8 mouse cellular contexts compared by ENCODE assay signal in genomic region chr11:3162236-3162897, GRCm38 (mm10). TPM values are rescaled to one million over a fixed set of nuclear protein-coding genes. Genes with fewer than 3 reads are reported as not detected.
DNase-seq lines count a peak whose midpoint lies in the region; ATAC-seq and TF ChIP-seq lines count a peak whose summit lies in the region.
"Not testable (repeated sequence)": the region's sequence is repeated elsewhere in the genome, so short reads cannot be mapped to it uniquely, and the experiment has no call there.

No protein-coding gene starts in this region.

- not testable (repeated sequence) for H3K36me3 ChIP-seq in forebrain, embryonic 14.5 days (ENCODE audit: control insufficient read depth, insufficient read depth, low read length); heart, embryonic 13.5 days; kidney, adult 2 months (ENCODE audit: control insufficient read depth, insufficient read depth, low read length); limb, embryonic 11.5 days (ENCODE audit: control insufficient read depth, insufficient read depth, low read length)

- TF ChIP-seq POLR2A in kidney, adult 2 months (IDR thresholded peaks at IDR 0.05; ENCODE audit: low read depth, low read length): not testable (repeated sequence)

- H3K4me1 ChIP-seq in forebrain, embryonic 14.5 days (ENCODE audit: control insufficient read depth, insufficient read depth, low read length); heart, embryonic 13.5 days; kidney, adult 2 months (ENCODE audit: control insufficient read depth, insufficient read depth, low read length); limb, embryonic 11.5 days (ENCODE audit: control insufficient read depth, insufficient read depth, low read length): not testable (repeated sequence)

- 63% methylated on average over 5 of the region's 5 CpGs for WGBS in forebrain, embryonic 14.5 days
- 66% methylated on average over 5 of the region's 5 CpGs for WGBS in heart, embryonic 13.5 days
- 67% methylated on average over 5 of the region's 5 CpGs for WGBS in kidney, adult 2 months
- 65% methylated on average over 5 of the region's 5 CpGs for WGBS in limb, embryonic 11.5 days

- H3K27me3 ChIP-seq in forebrain, embryonic 14.5 days (replicated peaks; ENCODE audit: control insufficient read depth, insufficient read depth, low read length); heart, embryonic 13.5 days (replicated peaks); kidney, adult 2 months (replicated peaks; ENCODE audit: control insufficient read depth, insufficient read depth, low read length); limb, embryonic 11.5 days (ENCODE audit: control insufficient read depth, insufficient read depth, low read length): not testable (repeated sequence)

- H3K9me3 ChIP-seq in forebrain, embryonic 14.5 days (replicated peaks; ENCODE audit: control insufficient read depth, low read length); limb, embryonic 11.5 days (ENCODE audit: control insufficient read depth, low read length): not testable (repeated sequence)
- peaks cover 23% of the 10 kb centered on the region for H3K9me3 ChIP-seq in heart, embryonic 13.5 days

- not testable (repeated sequence) for H3K4me2 ChIP-seq in forebrain, embryonic 14.5 days (ENCODE audit: low read length); heart, embryonic 13.5 days; limb, embryonic 11.5 days (ENCODE audit: low read depth, severe bottlenecking)

- H3K27ac ChIP-seq in forebrain, embryonic 14.5 days (ENCODE audit: low read depth, low read length); heart, embryonic 13.5 days (replicated peaks); kidney, adult 2 months (ENCODE audit: insufficient read depth, low read depth, low read length); limb, embryonic 11.5 days (replicated peaks; ENCODE audit: low read depth, low read length): not testable (repeated sequence)

- not testable (repeated sequence) for H3K4me3 ChIP-seq in forebrain, embryonic 14.5 days (ENCODE audit: low read depth, low read length); heart, embryonic 13.5 days; kidney, adult 2 months (ENCODE audit: insufficient read depth, low read depth, low read length); limb, embryonic 11.5 days (ENCODE audit: low read depth, low read length)

- not testable (repeated sequence) for TF ChIP-seq CTCF in kidney, adult 2 months (conservative IDR thresholded peaks at IDR 0.05; ENCODE audit: insufficient read depth, insufficient read length, low read depth, low read length)

- 0 out of 2 replicates have a peak, but pooled peaks have one; percentile 22 for ATAC-seq in forebrain, embryonic 14.5 days
- ATAC-seq in heart, embryonic 13.5 days (ENCODE audit: extremely low read depth, insufficient number of reproducible peaks, low FRiP score, low TSS enrichment): peak; percentile 15; the same call in 1 of the 2 replicates
- peak; percentile 20; the same call in 1 of the 2 replicates for ATAC-seq in limb, embryonic 11.5 days (ENCODE audit: insufficient number of reproducible peaks, low FRiP score, low TSS enrichment, low read depth)
- ATAC-seq in megakaryocyte-erythroid progenitor cell, adult 5-6 weeks (replicated peaks; ENCODE audit: low FRiP score, low TSS enrichment, poor library complexity, severe bottlenecking): peak; percentile 6; the same call in 1 of the 2 replicates

- DNase-seq in adrenal gland, postnatal 4 days (ENCODE audit: low spot score in 2 of 2): peak; percentile 81 to 86
- DNase-seq in forebrain, embryonic 14.5 days (ENCODE audit: low spot score): not testable (repeated sequence)
- peak; percentile 93 for DNase-seq in kidney, adult 2 months
- DNase-seq in limb, embryonic 11.5 days (ENCODE audit: low spot score): peak; percentile 26
- DNase-seq in right cerebral cortex, postnatal 4 days: peak; percentile 25
- peak; percentile 81 for DNase-seq in urinary bladder, postnatal 25 days (ENCODE audit: low spot score)

- not testable (repeated sequence) for H3K9ac ChIP-seq in forebrain, embryonic 14.5 days (ENCODE audit: low read length); heart, embryonic 13.5 days; limb, embryonic 11.5 days (ENCODE audit: low read length)

RNA-seq across cellular contexts. Expression of gene Sfi1, which starts 30.9 kb away (rescaled TPM):
- total RNA-seq in adrenal gland, postnatal 4 days (2021): 100 to 1,000 TPM in 1 of 2 experiments, 10 to 100 TPM in 1; 95.0 to 117 TPM
- polyA plus RNA-seq in forebrain, embryonic 14.5 days (2014; fragmentation: Nextera tagmentation; extraction: Ambion mirVana): 6.4 and 9.0 TPM in 2 replicates
- polyA plus RNA-seq in heart, embryonic 13.5 days (2015; fragmentation: Nextera tagmentation; extraction: Ambion mirVana): 7.3 and 10.1 TPM in 2 replicates
- polyA plus RNA-seq in kidney, adult 2 months (2012; rRNA removed): 17.3 and 19.4 TPM in 2 replicates
- 9.3 and 9.9 TPM in 2 replicates for polyA plus RNA-seq in limb, embryonic 11.5 days (2014; fragmentation: Nextera tagmentation; extraction: Ambion mirVana)
- 28.6 and 31.4 TPM in 2 replicates for total RNA-seq in megakaryocyte-erythroid progenitor cell, adult 5-6 weeks (2014; fragmentation: Nextera tagmentation)
- total RNA-seq in megakaryocyte-erythroid progenitor cell, adult 5-6 weeks (2017): 6.8 and 13.5 TPM in 2 replicates

RNA-seq across cellular contexts. Expression of gene Eif4enif1, which starts 39.8 kb away (rescaled TPM):
- total RNA-seq in adrenal gland, postnatal 4 days (2021): 10 to 100 TPM; 83.8 to 86.9 TPM
- polyA plus RNA-seq in forebrain, embryonic 14.5 days (2014; fragmentation: Nextera tagmentation; extraction: Ambion mirVana): 36.7 and 40.4 TPM in 2 replicates
- 28.0 and 32.3 TPM in 2 replicates for polyA plus RNA-seq in heart, embryonic 13.5 days (2015; fragmentation: Nextera tagmentation; extraction: Ambion mirVana)
- polyA plus RNA-seq in kidney, adult 2 months (2012; rRNA removed): 32.0 and 32.8 TPM in 2 replicates
- polyA plus RNA-seq in limb, embryonic 11.5 days (2014; fragmentation: Nextera tagmentation; extraction: Ambion mirVana): 74.7 and 87.8 TPM in 2 replicates
- 103 and 156 TPM in 2 replicates for total RNA-seq in megakaryocyte-erythroid progenitor cell, adult 5-6 weeks (2014; fragmentation: Nextera tagmentation)
- total RNA-seq in megakaryocyte-erythroid progenitor cell, adult 5-6 weeks (2017): 58.1 and 86.4 TPM in 2 replicates
